Mouse (Mus musculus): ENCODE data around the gene 0610009B22Rik.

DNA sequence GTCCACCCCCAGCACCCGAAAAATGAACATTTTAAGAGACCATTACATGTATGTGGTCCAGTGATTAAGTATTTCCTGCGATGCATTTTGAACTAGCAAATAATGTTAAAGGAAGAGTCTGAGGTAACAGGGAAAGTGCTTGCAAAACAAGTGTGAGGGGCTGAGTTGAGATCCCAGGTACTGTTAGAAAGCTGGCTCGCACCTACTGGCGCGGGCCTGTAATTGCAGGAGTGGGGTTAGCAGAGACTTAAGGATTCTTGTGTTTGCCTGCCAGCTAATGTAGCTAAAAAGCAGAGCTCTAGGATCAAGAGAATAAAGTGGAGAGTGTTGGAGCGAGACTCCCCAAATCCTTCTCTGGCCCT lies 52.4 kb downstream of the 0610009B22Rik start:
- TF ChIP-seq CTCF (IDR thresholded peaks at IDR 0.05; ENCODE audit: borderline replicate concordance, extremely low read depth, insufficient read depth, insufficient read length) = peak; percentile 68
- TF ChIP-seq POLR2A (IDR thresholded peaks at IDR 0.05; ENCODE audit: borderline replicate concordance, extremely low read depth, insufficient read depth, insufficient read length, poor library complexity, severe bottlenecking) = no peak

All from brain, embryonic 14.5 days (tissue).